Mouse (Mus musculus) stomach, postnatal 0 days (tissue): ENCODE results near the gene Rab13. TPM values are rescaled to one million over a fixed set of nuclear protein-coding genes. Genes with fewer than 3 reads are reported as not detected.

Experiments used
- ATAC-seq: fragments of 200-750 bp; cut with Nextera tagmentation; 2 replicates; pipeline ENCODE4 v1.8.0; 2017; ENCODE audit not compliant: low FRiP score, low TSS enrichment
- DNase-seq: peaks from one replicate; pipeline ENCODE4 v3.0.0-alpha.2; 2016; ENCODE audit warnings: low spot score
- H3K27ac ChIP-seq: fragments of 300-500 bp; sonication (generic); replicated peaks from 2 replicates; pipeline ENCODE4 v1.5.1; 2014; ENCODE audit warnings: mild to moderate bottlenecking, control low read depth
- H3K27me3 ChIP-seq: fragments of 300-500 bp; sonication (generic); 2 replicates; pipeline ENCODE4 v1.6.1; 2014; ENCODE audit warnings: low read length; ENCODE audit not compliant: control insufficient read depth, insufficient read depth
- H3K36me3 ChIP-seq: fragments of 300-500 bp; sonication (generic); 2 replicates; pipeline ENCODE4 v1.6.1; 2014; ENCODE audit warnings: low read length, mixed read lengths; ENCODE audit not compliant: control insufficient read depth, insufficient read depth
- H3K4me1 ChIP-seq: fragments of 300-500 bp; sonication (generic); replicated peaks from 2 replicates; pipeline ENCODE4 v1.6.1; 2014; ENCODE audit warnings: antibody characterized with exemption; ENCODE audit not compliant: control insufficient read depth, insufficient read depth
- H3K4me2 ChIP-seq: fragments of 300-500 bp; sonication (generic); replicated peaks from 2 replicates; pipeline ENCODE4 v1.6.1; 2014; ENCODE audit warnings: low read depth, mild to moderate bottlenecking, control low read depth, moderate library complexity
- H3K4me3 ChIP-seq: fragments of 300-500 bp; sonication (generic); 2 replicates; pipeline ENCODE4 v1.5.1; 2014; ENCODE audit warnings: low read depth, low read length, control low read depth
- H3K9ac ChIP-seq: fragments of 300-500 bp; sonication (generic); 2 replicates; pipeline ENCODE4 v1.6.1; 2014; ENCODE audit warnings: mild to moderate bottlenecking, low read length, control low read depth, mixed read lengths
- H3K9me3 ChIP-seq: fragments of 300-500 bp; sonication (generic); 2 replicates; pipeline ENCODE4 v1.6.1; 2016; ENCODE audit warnings: low read length; ENCODE audit not compliant: control insufficient read depth
- CTCF ChIP-seq: IDR thresholded peaks from 2 replicates; pipeline ENCODE4 v1.5.1; 2016; ENCODE audit warnings: antibody characterized with exemption, low read depth, mild to moderate bottlenecking, moderate library complexity
- EP300 ChIP-seq: optimal IDR thresholded peaks from 2 replicates; pipeline ENCODE3; 2016; ENCODE audit warnings: antibody characterized with exemption
- WGBS: fragments of 180-500 bp; shearing (Covaris S2); extraction: QIAGEN DNeasy Blood & Tissue Kit; methylation state at CpG from one replicate; pipeline ENCODE4 v1.1.7; 2014; 5-methylcytosine and 5-hydroxymethylcytosine counted together
- polyA plus RNA-seq: library from polyadenylated mRNA; unstranded; fragments of >200 nt; fragmentation: Nextera tagmentation; extraction: Ambion mirVana; gene quantifications from 2 replicates; pipeline ENCODE4 v1.2.1, GENCODE M21; 2015

Gene Rab13
- polyA plus RNA-seq, 1 experiment from 2014 or later = 17.8 TPM

- H3K27me3 ChIP-seq = no peaks in the 10 kb centered on the region
- peak within 1 kb of the TSS; percentile 77 for H3K4me3 ChIP-seq
- under 1% methylated on average over 61 of the region's 61 CpGs for WGBS
- H3K9ac ChIP-seq = peak within 1 kb of the TSS; percentile 78
- peak; percentile 95 for DNase-seq
- H3K4me1 ChIP-seq = no peaks in the 10 kb centered on the region
- H3K4me2 ChIP-seq = peak within 1 kb of the TSS; percentile 63
- peak within 1 kb of the TSS; percentile 93 for H3K27ac ChIP-seq
- no peaks in the 10 kb centered on the region for H3K9me3 ChIP-seq
- peak; percentile 97 for ATAC-seq
- TF ChIP-seq EP300 = no peak
- no peak; the same call in 1 of the 2 replicates for TF ChIP-seq CTCF
- peaks cover 9% of the 10 kb centered on the region for H3K36me3 ChIP-seq
These were observed 18.2 kb downstream of the Rab13 start, which contains the start of gene Jtb for GRCm38 (mm10) chr3:90231507-90232333. Gene Jtb (plus strand): TSS chr3:90231597.

- 89% methylated on average over 2 of the region's 2 CpGs for WGBS
- H3K4me2 ChIP-seq = no peak overlapping the region
These were observed 27.8 kb downstream of the Rab13 start for GRCm38 (mm10) chr3:90241251-90241650.

GRCm38 (mm10) chr3:90241669-90242358 lies 28.3 kb downstream of the Rab13 start:
- H3K27ac ChIP-seq = peak overlapping the region; percentile 4; the same call in 1 of the 2 replicates
- no peak for TF ChIP-seq CTCF
- TF ChIP-seq EP300 = no peak
- WGBS = 78% methylated on average over 10 of the region's 10 CpGs
- H3K9ac ChIP-seq = no peak overlapping the region
- ATAC-seq (no peak), DNase-seq (no peak)
- H3K4me1 ChIP-seq = peaks cover 7% of the 10 kb centered on the region; the same call in 1 of the 2 replicates
- no peaks in the 10 kb centered on the region for H3K27me3 ChIP-seq
- H3K4me2 ChIP-seq = peak overlapping the region; percentile 60
- peak overlapping the region; percentile 40; the same call in 1 of the 2 replicates for H3K4me3 ChIP-seq
- no peaks in the 10 kb centered on the region for H3K9me3 ChIP-seq
- peaks cover 3% of the 10 kb centered on the region; the same call in 1 of the 2 replicates for H3K36me3 ChIP-seq

More at GRCm38 (mm10) chr3:90241251-90241650, 27.8 kb downstream of the Rab13 start:
- TF ChIP-seq CTCF = no peak
- DNase-seq = no peak
- H3K4me1 ChIP-seq = peaks cover 7% of the 10 kb centered on the region; the same call in 1 of the 2 replicates
- peaks cover 4% of the 10 kb centered on the region; the same call in 1 of the 2 replicates for H3K36me3 ChIP-seq
- ATAC-seq = no peak
- H3K27ac ChIP-seq = 0 out of 2 replicates have a peak overlapping the region, but pooled peaks have one; percentile 4
- H3K9me3 ChIP-seq = no peaks in the 10 kb centered on the region
- no peaks in the 10 kb centered on the region for H3K27me3 ChIP-seq
- H3K4me3 ChIP-seq = no peak overlapping the region
- no peak overlapping the region for H3K9ac ChIP-seq

- no peak for TF ChIP-seq CTCF
- no peak for TF ChIP-seq EP300
- peak within 1 kb of the TSS; percentile 84 for H3K27ac ChIP-seq
- H3K9me3 ChIP-seq = no peaks in the 10 kb centered on the region
- H3K36me3 ChIP-seq = no peaks in the 10 kb centered on the region; the same call in 1 of the 2 replicates
- DNase-seq = peak; percentile 82
- peaks cover 7% of the 10 kb centered on the region; the same call in 1 of the 2 replicates for H3K4me1 ChIP-seq
- H3K4me2 ChIP-seq = peak within 1 kb of the TSS; percentile 60
- 5% methylated on average over 19 of the region's 19 CpGs for WGBS
- ATAC-seq = peak; percentile 56
- peak within 1 kb of the TSS; percentile 58 for H3K9ac ChIP-seq
- H3K27me3 ChIP-seq = no peaks in the 10 kb centered on the region
- peak within 1 kb of the TSS; percentile 40 for H3K4me3 ChIP-seq
These were observed 29.7 kb downstream of the Rab13 start, which contains the start of gene Creb3l4 for GRCm38 (mm10) chr3:90242984-90243775. Gene Creb3l4 (minus strand): TSS chr3:90243512.

- 42% methylated on average over 2 of the region's 2 CpGs for WGBS
- Histone ChIP-seq H3K4me1 (peaks cover 7% of the 10 kb centered on the region; the same call in 1 of the 2 replicates), H3K27ac (no peak overlapping the region), H3K9me3 (no peaks in the 10 kb centered on the region), H3K4me2 (no peak overlapping the region), H3K27me3 (no peaks in the 10 kb centered on the region), H3K36me3 (0 out of 2 replicates have a peak, but pooled peaks cover under 1% of the 10 kb centered on the region), H3K4me3 (no peak overlapping the region), H3K9ac (no peak overlapping the region)
- DNase-seq (no peak), ATAC-seq (no peak)
- TF ChIP-seq CTCF (no peak), EP300 (no peak)
These were observed 31.9 kb downstream of the Rab13 start for GRCm38 (mm10) chr3:90245406-90245805.
